Mouse (Mus musculus): ENCODE results near the gene Col25a1.

Col25a1 gene

GRCm38 (mm10) chr3:130242647-130243296, 111.5 kb downstream of the Col25a1 start:
- no peak for DNase-seq (ENCODE audit: low spot score)

DNA sequence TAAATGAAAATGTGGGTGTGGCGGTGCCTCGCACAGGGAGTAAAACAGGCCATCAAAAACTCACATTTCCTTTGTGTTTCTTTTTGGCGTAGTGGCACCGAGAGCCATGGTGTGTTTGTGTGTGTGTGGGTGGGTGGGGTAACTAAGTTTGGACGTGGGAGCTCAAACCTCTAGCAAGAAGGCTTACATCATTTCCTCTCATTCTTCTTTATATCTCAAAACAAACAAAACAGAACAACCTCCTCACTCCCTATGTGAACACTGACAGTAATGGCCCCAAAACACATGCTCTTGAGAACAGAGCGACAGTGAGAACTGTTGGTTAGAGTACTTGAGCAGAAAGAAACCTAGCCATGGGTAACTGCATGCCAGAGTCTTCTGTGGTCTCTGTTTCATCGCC, 121.1 kb downstream of the Col25a1 start:
- no peak for DNase-seq (ENCODE audit: low spot score)

DNA sequence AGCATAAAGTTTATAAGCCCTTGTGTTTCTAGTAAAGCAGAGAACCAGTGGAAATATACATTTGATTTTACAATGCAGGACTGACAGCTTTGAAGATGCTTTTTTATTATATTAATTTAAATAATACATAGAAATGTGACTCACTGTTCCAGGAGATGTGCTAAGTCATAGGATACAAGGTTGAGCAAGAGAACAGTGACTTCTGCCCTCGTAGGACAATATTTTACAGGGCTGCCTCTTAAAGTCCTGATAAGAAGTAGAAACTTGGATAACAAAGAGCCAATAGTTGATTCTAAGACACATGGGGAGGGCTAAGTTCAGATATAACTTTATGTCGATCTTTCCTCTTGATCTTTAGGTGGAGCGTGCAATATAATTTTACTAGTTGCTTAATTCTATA, 124.8 kb downstream of the Col25a1 start:
- DNase-seq (ENCODE audit: low spot score), result no peak

- DNase-seq (ENCODE audit: low spot score), result no peak
Observed at GRCm38 (mm10) chr3:130256610-130257009, 125.3 kb downstream of the Col25a1 start.

DNA sequence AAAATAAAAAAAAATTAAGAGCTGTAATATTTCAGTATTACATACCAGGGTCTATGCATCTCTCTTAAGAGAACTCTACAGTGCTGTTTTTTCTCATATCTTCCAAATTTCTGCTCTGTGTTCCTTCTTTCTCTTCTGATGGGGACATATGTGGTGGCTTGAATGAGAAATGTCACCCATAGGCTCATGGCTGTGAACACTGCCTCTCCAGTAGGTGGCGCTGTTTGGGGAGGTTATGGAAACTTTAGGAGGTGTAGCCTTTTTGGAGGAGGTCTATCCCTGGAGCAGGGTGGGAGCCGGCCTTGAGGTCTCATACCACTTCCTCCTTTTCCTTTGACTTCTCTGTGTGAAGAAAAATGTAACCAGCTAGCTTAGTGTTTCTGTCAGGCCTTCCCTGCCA, 128.4 kb downstream of the Col25a1 start:
- no peak for DNase-seq (ENCODE audit: low spot score)

- no peak for DNase-seq (ENCODE audit: low spot score)
Observed at GRCm38 (mm10) chr3:130260316-130260715, 129.0 kb downstream of the Col25a1 start.

- no peak for DNase-seq (ENCODE audit: low spot score)
Observed at GRCm38 (mm10) chr3:130265104-130265503, 133.8 kb downstream of the Col25a1 start.

- no peak for DNase-seq (ENCODE audit: low spot score)
Observed at GRCm38 (mm10) chr3:130270509-130270908, 139.2 kb downstream of the Col25a1 start.

- DNase-seq (ENCODE audit: low spot score), result no peak
Observed at GRCm38 (mm10) chr3:130273949-130274348, 142.6 kb downstream of the Col25a1 start.

GRCm38 (mm10) chr3:130278298-130279050, 147.2 kb downstream of the Col25a1 start:
- DNase-seq (ENCODE audit: low spot score), result no peak

DNA sequence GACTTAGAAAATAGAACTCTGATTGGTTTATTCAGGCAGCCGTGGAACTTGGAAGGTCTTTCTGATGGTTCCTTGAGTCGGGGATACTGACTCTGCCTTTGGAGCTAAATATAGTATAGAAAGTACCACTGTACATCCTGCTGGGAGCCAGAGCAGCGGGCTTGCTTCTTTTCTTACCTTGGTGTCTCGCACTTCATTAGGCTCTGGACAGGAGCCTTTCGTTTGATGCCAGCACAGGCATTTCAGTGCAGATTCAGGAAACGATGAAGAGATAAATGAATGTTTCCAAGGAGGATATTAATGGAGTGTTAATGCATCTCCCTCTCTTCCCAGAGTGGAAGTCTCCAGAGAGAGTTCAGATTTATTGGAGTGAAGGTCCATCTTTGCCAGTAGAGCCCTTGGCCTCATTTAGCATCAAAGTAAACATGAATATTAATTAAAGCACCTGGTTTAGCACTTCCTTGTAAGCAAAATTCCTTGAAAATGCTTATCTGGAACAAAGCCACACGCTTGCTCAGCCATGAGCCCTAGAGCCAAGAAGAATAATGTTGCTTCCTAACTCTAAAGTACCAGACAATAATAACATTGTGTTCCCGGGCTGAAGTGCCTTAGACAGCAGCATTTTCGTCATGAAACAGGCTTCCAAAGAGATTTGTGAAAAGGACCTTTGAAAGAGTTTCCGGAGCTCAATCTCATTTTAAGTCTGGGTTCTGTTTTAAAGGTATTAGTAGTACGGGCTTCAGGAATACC, 151.9 kb downstream of the Col25a1 start:
- DNase-seq (ENCODE audit: low spot score), result no peak

- no peak for DNase-seq (ENCODE audit: low spot score)
Observed at GRCm38 (mm10) chr3:130288102-130288501, 156.8 kb downstream of the Col25a1 start.

DNA sequence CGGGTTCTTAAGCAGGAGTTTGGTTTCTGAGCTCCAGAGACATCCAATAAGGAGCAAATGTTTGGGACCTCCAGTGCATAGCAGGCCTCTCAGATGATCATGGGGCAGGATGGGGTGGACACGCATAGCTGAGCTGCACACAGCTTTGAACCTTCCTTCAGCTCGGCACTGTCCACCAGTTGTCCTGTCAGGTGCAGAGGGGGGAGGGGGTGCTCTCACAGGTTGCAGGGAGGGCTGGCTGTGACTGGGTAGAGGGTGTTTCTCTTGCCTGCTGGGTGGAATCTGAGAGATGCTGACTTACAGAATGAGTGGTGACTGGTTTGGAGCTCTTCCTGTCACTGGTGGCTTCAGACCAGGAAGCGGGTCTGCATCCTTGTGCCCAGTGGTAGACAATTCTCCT, 157.5 kb downstream of the Col25a1 start:
- no peak for DNase-seq (ENCODE audit: low spot score)

GRCm38 (mm10) chr3:130289220-130289619, 157.9 kb downstream of the Col25a1 start:
- DNase-seq (ENCODE audit: low spot score), result no peak

GRCm38 (mm10) chr3:130290175-130290574, 158.9 kb downstream of the Col25a1 start:
- DNase-seq (ENCODE audit: low spot score), result no peak

GRCm38 (mm10) chr3:130290672-130291071, 159.4 kb downstream of the Col25a1 start:
- DNase-seq (ENCODE audit: low spot score), result no peak

DNA sequence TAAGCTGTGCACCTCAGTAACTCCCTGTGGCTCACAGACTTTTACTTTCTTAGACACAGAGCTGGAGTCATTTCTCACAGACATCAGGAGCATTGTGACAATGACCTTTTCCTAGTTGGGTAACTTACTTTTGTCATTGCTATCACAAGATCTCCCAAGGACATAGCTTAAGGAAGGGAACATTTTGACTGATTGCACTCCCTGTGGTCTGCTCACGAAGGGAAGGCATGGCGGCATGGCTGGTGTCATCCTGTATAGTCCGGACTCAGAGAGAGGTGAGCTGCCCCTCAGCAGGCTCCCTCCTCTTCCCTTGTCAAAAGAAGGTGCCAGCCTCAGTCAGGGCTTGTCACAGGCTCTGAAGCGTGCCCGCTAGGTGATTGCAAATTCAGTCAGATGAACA, 160.6 kb downstream of the Col25a1 start:
- no peak for DNase-seq (ENCODE audit: low spot score)

GRCm38 (mm10) chr3:130300530-130300929, 169.2 kb downstream of the Col25a1 start:
- DNase-seq (ENCODE audit: low spot score), result no peak

DNA sequence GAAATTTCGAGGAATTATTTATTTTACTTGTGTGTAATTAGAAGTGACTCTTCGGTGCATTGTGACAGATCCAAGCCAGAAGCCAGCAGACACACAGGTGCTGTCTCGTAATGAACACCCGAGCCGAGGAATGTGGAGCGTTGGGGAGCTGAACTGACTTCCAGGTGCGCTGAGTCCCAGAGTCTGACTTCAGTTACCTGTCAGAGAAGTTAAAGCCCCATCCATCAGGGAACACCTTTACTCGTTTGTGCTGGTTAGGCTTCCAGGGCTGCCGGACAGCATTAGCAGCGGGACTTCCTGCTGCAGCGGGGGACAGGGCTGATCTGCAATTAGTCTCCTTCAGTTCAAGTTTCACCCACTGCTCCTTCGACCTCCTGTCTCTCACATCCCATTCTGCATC, 172.3 kb downstream of the Col25a1 start:
- DNase-seq (ENCODE audit: low spot score), result no peak

GRCm38 (mm10) chr3:130304827-130305226, 173.5 kb downstream of the Col25a1 start:
- no peak for DNase-seq (ENCODE audit: low spot score)

GRCm38 (mm10) chr3:130305686-130306085, 174.4 kb downstream of the Col25a1 start:
- DNase-seq (ENCODE audit: low spot score), result no peak

- no peak for DNase-seq (ENCODE audit: low spot score)
Observed at GRCm38 (mm10) chr3:130309277-130309676, 178.0 kb downstream of the Col25a1 start.

DNA sequence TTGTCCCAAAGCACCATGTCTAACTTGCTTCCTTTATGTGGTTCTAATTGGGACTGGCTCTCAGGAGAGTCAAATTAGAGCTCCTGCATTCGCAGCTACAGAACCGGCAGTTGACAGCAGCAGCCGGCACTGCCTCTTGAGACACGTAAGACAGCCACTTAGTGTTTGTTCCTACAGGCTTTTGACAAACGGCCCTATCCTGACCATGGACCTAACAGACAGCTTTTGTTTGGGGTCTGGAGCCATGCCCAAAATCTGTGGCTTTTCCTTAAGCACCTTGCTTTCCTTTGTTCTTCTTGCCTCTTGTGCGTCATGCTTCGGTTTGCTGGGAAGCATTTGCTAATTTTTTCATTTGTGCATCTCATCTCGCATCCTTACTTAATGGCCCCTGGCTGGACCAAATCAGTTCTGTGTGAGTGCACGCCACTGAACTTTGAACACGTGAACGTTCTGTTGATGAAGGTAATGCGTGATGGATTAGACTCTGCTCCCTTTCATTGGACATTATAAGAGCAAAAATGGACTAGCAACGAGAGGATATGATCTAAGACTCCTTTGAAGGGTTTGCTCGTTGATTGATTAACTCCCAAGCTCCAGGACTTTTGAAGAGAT, 179.5 kb downstream of the Col25a1 start:
- DNase-seq (ENCODE audit: low spot score), result no peak

All from c-Kit-positive CD71-positive TER-119-positive erythroid progenitor cells, embryonic 14.5 days (primary cell).